Mouse (Mus musculus): Measurements from ENCODE around the gene 2610021A01Rik. TPM values are rescaled to one million over a fixed set of nuclear protein-coding genes. Genes with fewer than 3 reads are reported as not detected.
"Not testable (repeated sequence)": the region's sequence is repeated elsewhere in the genome, so short reads cannot be mapped to it uniquely, and the experiment has no call there.

Gene 2610021A01Rik
- total RNA-seq, 2 experiments from 2014 or later: 30.4 to 34.1 TPM

DNA sequence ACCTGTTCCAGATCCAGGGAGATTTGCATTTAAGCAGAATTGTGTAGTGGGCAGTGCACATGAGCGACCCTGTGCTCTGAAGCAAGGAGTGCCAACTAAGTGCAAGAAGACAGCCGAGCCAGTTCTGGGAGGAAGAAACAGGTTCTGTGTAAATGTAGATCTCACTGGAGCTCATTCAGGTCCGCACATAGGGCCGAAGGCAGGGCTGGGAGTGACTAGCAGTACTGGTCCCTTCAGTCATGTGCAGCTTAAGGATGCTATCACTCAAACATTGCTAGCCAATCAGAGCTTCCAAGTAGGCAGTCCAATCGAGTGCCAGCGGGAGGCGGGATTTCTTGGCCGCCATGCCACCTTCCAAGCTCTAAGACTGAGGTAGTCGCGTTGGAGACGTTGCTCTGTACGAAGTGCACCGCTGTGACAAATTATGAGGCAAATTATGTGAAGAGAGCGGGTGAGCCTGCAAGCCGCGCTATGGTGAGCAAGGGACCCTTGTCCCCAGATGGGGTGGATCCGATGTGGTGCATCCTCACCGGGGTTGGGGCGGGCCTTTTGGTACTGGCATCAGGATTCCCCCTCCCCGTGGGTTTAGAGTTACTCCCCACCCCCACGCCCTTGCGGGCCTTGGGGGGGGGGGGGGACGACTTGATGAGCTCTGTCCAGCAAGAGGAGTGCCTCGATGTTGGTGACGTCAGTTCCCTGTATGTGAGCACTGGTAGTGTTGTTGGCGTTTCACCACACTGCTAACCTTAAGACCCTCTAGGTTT lies 34.4 kb downstream of the 2610021A01Rik start:
- DNase-seq (ENCODE audit: extremely low spot score in 1 of 2, low spot score in 2 of 2): peak; percentile 85 to 90
- peak overlapping the region; percentile 97 for H3K4me3 ChIP-seq
- no peak; the same call in 1 of the 2 replicates for TF ChIP-seq CTCF (IDR thresholded peaks at IDR 0.05)
- peak overlapping the region; percentile 99 for H3K27ac ChIP-seq
- intact Hi-C loops (cut with DNase I): loop anchor here (1.0 kb wide), 1 partner anchor 240 kb away; the partner anchor contains the start of gene AI987944

- H3K27ac ChIP-seq; DNase-seq (ENCODE audit: extremely low spot score in 1 of 2, low spot score in 2 of 2); intact Hi-C loops (cut with DNase I); H3K4me3 ChIP-seq: not testable (repeated sequence)
Measured at GRCm38 (mm10) chr7:41674326-41674725, 75.3 kb downstream of the 2610021A01Rik start.

Other genes starting within 250 kb of the 2610021A01Rik start
- gene AI987944, start 205.9 kb upstream of the 2610021A01Rik start, total RNA-seq (2021): 1 to 10 TPM; 9.5 to 9.6 TPM
- gene Vmn2r57, start 150.5 kb upstream of the 2610021A01Rik start, total RNA-seq (2021): under 1 TPM; 0.36 to 0.56 TPM
- gene Gm20449, start 99.8 kb upstream of the 2610021A01Rik start, total RNA-seq (2021): under 1 TPM; 0.11 to 0.30 TPM
- 1 to 10 TPM; 8.6 to 8.7 TPM for gene AW146154, start 99.3 kb upstream of the 2610021A01Rik start, total RNA-seq (2021)
- gene Gm6871, start 25.6 kb upstream of the 2610021A01Rik start, total RNA-seq (2021): not detected
- 10 to 100 TPM; 35.1 to 35.6 TPM for gene Zfp788, start 34.0 kb downstream of the 2610021A01Rik start, total RNA-seq (2021)